Mouse (Mus musculus): ENCODE measurements around the gene Gphn.
"Not testable (repeated sequence)": the region's sequence is repeated elsewhere in the genome, so short reads cannot be mapped to it uniquely, and the experiment has no call there.

Gene Gphn

GRCm38 (mm10) chr12:78389267-78389666 lies 163.1 kb downstream of the Gphn start:
- DNase-seq: no peak

- no peak for DNase-seq
Observed at GRCm38 (mm10) chr12:78395297-78395696, 169.1 kb downstream of the Gphn start.

- DNase-seq: not testable (repeated sequence)
Observed at GRCm38 (mm10) chr12:78407518-78407917, 181.3 kb downstream of the Gphn start.

- DNase-seq: peak; percentile 27
Observed at GRCm38 (mm10) chr12:78522176-78522575, 296.0 kb downstream of the Gphn start.

GRCm38 (mm10) chr12:78522804-78523394 lies 296.7 kb downstream of the Gphn start:
- DNase-seq: peak; percentile 35

- not testable (repeated sequence) for DNase-seq
Observed at GRCm38 (mm10) chr12:78537590-78537989, 311.4 kb downstream of the Gphn start.

- no peak for DNase-seq
Observed at GRCm38 (mm10) chr12:78550913-78551312, 324.7 kb downstream of the Gphn start.

- DNase-seq: no peak
Observed at GRCm38 (mm10) chr12:78631816-78632215, 405.6 kb downstream of the Gphn start.

- DNase-seq: no peak
Observed at GRCm38 (mm10) chr12:78639466-78639865, 413.3 kb downstream of the Gphn start.

GRCm38 (mm10) chr12:78640086-78640485 lies 413.9 kb downstream of the Gphn start:
- no peak for DNase-seq

- DNase-seq: no peak
Observed at GRCm38 (mm10) chr12:78641220-78641619, 415.0 kb downstream of the Gphn start.

- DNase-seq: no peak
Observed at GRCm38 (mm10) chr12:78643691-78644090, 417.5 kb downstream of the Gphn start.

- DNase-seq: no peak
Observed at GRCm38 (mm10) chr12:78645282-78645681, 419.1 kb downstream of the Gphn start.

GRCm38 (mm10) chr12:78659718-78660304 lies 433.6 kb downstream of the Gphn start:
- DNase-seq: no peak

GRCm38 (mm10) chr12:78678101-78678806 lies 452.1 kb downstream of the Gphn start:
- DNase-seq: no peak

GRCm38 (mm10) chr12:78678807-78679189 lies 452.6 kb downstream of the Gphn start:
- no peak for DNase-seq

GRCm38 (mm10) chr12:78681048-78681447 lies 454.9 kb downstream of the Gphn start:
- no peak for DNase-seq

GRCm38 (mm10) chr12:78682279-78682678 lies 456.1 kb downstream of the Gphn start:
- no peak for DNase-seq

GRCm38 (mm10) chr12:78685669-78686215 lies 459.6 kb downstream of the Gphn start:
- DNase-seq: no peak

GRCm38 (mm10) chr12:78688876-78689275 lies 462.7 kb downstream of the Gphn start:
- no peak for DNase-seq

- DNase-seq: no peak
Observed at GRCm38 (mm10) chr12:78691325-78691724, 465.1 kb downstream of the Gphn start, which contains the start of gene Fam71d. Gene Fam71d (plus strand): TSS chr12:78691535.

- DNase-seq: no peak
Observed at GRCm38 (mm10) chr12:78693281-78693680, 467.1 kb downstream of the Gphn start.

- no peak for DNase-seq
Observed at GRCm38 (mm10) chr12:78717783-78718182, 491.6 kb downstream of the Gphn start.

- DNase-seq: no peak
Observed at GRCm38 (mm10) chr12:78727723-78728122, 501.5 kb downstream of the Gphn start.

Data from heart, adult 11 months (tissue).